Mouse (Mus musculus): ENCODE measurements around the gene Gnl1.

DNA sequence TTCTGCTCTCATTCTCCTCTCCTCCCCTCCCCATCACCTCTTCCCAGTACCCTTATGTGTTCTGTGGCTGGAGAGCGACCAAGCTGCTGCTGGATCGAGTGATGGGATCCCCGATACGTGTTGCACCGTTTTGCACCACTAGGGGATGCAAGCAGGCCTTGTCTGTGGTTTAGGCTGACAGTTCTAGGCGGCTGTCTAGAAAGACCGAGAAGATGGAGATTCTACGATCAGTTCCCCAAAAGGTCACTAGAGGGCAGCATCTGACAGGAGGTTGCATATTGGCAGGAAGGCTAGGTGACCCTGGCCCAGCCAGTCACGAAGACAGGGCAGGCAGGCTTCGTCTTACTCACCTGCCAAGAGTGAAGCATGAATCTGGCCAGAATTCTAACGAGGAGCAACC lies 17.3 kb downstream of the Gnl1 start:
- peak; percentile 100 for TF ChIP-seq CTCF (IDR thresholded peaks at IDR 0.05)
- TF ChIP-seq EP300 (IDR thresholded peaks at IDR 0.05), result no peak

Measured in lung, postnatal 0 days (tissue).